Mouse (Mus musculus): ENCODE measurements around the gene Phf12. TPM values are rescaled to one million over a fixed set of nuclear protein-coding genes. Genes with fewer than 3 reads are reported as not detected.

Phf12 gene
- 100 to 1,000 TPM; 152 to 154 TPM for total RNA-seq (2023)

DNA sequence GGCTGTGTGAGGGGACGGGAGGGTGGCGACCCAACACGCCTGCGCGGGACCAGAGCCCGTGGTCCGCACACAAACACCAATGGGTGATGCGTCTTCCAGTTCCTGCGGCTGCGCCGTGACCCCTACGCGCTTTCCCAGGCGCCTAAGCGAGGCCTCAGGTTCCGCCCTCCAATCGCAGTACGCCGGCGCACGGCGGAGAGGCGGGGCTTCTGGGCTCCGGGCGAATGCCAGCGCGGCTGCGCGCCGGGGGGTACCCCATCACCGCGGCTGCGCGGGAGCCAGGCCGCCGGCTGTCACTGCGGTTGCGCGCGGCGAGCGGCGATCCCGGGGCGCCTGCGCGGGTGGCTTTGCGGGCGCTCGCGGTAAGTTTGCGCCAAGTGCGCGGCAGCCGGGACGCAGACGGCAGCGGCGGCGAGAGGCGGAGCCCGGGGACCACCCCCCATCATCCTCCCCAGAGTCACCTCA lies at the start of gene Phf12:
Phf12 (plus strand) TSS at position 314 of the 465 bp plus-strand sequence.

DNA sequence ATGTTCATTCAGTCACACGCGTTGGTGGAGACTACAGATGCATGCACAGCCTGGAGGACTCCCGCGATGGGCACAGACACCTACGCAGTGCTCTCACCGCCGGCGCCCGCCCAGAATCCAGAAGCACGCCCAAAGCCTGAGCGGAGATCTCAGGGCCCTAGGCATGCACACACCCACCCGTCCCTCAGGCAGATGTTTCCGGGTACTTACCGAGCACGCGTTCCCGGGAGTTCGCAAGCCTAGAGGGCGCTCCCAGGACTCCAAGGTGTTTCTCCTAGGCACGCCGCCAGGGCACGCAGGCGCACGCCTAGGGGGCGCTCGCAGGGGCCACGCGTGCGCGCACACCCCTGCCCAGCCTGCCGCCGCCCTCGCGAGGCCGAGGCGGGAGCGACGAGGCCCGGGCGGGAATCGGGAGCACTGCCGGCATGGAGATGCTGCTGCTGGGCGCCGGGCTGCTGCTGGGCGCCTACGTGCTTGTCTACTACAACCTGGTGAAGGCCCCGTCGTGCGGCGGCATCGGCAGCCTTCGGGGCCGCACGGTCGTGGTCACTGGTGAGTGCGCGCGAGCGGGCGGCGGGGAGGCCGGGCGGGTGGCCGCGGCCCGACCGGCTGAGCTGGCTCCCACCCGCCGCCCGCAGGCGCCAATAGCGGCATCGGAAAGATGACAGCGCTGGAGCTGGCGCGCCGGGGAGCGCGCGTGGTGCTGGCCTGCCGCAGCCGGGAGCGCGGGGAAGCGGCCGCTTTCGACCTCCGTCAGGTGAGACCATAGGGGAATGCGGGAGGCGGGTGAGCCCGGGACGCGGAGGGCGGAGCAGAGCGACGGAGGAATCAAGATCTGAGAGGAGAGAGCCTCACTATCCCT lies 49.6 kb downstream of the Phf12 start, which contains the start of gene Dhrs13:
Dhrs13 (plus strand) TSS at position 334 of the 862 bp plus-strand sequence.

DNA sequence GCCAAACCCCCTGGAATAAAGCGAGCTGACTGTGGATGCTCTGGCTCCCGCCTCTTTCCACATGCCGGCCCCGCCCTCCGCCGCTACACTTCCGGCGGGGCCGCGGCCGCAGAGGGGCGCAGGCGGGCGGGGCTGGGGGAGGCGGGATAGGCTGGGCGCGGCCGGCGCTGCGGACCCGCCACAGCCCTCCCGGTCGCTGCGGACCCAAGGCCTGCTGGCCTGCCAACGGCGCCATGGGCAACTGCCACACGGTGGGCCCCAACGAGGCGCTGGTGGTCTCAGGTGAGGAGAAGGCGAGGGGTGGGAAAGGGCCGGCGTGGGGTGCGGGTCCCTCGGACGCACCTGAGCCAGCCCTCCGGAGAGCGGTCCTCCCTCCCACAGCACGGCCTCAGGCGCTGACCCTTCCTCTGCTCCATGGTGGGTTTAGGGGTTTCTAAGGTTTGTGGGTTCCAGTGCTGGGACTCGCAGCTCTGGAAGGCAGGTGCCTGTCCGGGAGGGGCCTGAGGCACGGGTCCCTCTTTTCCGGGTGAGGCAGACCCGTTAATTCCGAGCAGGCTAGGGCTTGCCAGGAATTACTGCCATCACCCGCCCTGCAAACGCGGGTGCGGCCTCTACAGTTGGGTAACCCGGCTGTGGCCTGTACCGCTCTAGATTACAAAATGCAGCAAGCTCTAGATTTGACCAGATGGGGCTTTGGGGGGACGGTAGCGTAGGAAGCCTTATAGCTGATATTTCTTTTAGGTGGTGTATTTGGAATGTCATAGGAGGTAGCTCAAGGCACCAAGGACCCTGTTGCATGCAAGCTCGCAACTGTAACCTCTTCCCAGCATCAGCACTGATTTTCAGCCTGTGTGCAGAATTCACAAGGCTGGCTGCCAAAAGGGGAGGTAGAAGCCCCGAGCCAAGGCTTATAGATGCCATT lies 55.5 kb downstream of the Phf12 start, which contains the start of gene Flot2:
Flot2 (plus strand) TSS at position 101 of the 922 bp plus-strand sequence.

Other genes starting within 250 kb of the Phf12 start
- 100 to 1,000 TPM; 125 to 134 TPM for gene Myo18a, start 219.5 kb upstream of the Phf12 start, total RNA-seq (2023)
- not detected for gene Gm10277, start 195.0 kb upstream of the Phf12 start, total RNA-seq (2023)
- under 1 TPM in 1 of 2 experiments, not detected in 1; 0.67 TPM for gene Pipox, start 88.7 kb upstream of the Phf12 start, total RNA-seq (2023)
- gene Sez6, start 52.0 kb upstream of the Phf12 start, total RNA-seq (2023) = not detected
- 1 to 10 TPM in 1 of 2 experiments, under 1 TPM in 1; 0.62 to 1.1 TPM for gene Dhrs13, start 49.5 kb downstream of the Phf12 start, total RNA-seq (2023)
- 10 to 100 TPM; 13.1 to 17.6 TPM for gene Flot2, start 55.2 kb downstream of the Phf12 start, total RNA-seq (2023)
- 10 to 100 TPM; 25.1 to 36.1 TPM for gene Eral1, start 97.6 kb downstream of the Phf12 start, total RNA-seq (2023)
- gene Fam222b, start 111.9 kb downstream of the Phf12 start, total RNA-seq (2023) = 10 to 100 TPM; 17.8 to 18.0 TPM
- 10 to 100 TPM; 50.9 to 57.5 TPM for gene Traf4, start 182.8 kb downstream of the Phf12 start, total RNA-seq (2023)
- 10 to 100 TPM; 18.8 to 31.9 TPM for gene Nek8, start 193.9 kb downstream of the Phf12 start, total RNA-seq (2023)
- gene Tlcd1, start 194.0 kb downstream of the Phf12 start, total RNA-seq (2023) = 1 to 10 TPM; 1.9 to 3.2 TPM
- 1,000 to 10,000 TPM; 2,438 to 2,493 TPM for gene Rpl23a, start 200.8 kb downstream of the Phf12 start, total RNA-seq (2023)
- gene Rab34, start 205.7 kb downstream of the Phf12 start, total RNA-seq (2023) = not detected
- not detected for gene Proca1, start 210.6 kb downstream of the Phf12 start, total RNA-seq (2023)

Data from B cell, adult 67 days (primary cell).